Mouse (Mus musculus): ENCODE data around the gene Cldn1. TPM values are rescaled to one million over a fixed set of nuclear protein-coding genes. Genes with fewer than 3 reads are reported as not detected.

Gene Cldn1
- polyA plus RNA-seq, 1 experiment from 2014 or later: 122 TPM

DNA sequence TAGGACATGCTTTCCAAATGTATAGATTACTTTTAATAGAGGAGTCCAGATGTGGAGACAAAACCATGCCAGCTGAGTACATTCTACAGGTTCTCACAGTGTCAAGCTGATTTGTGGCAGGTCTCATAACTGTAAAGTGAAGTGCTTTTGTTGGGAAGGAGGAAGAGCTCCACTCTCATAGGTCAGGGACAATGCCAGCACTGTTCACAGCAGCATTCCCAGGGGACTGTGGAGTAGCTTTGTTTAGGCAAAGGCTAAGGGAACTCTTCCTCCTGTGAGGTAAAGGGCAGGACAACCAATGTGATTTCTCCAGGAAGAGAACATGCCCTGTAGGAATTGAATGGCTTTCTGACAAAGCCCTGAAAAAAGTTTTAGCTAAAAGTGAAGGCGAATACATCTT lies 1.5 kb downstream of the Cldn1 start:
- H3K27me3 ChIP-seq (ENCODE audit: control insufficient read depth, insufficient read depth, low read depth, low read length): no peaks in the 10 kb centered on the region; the same call in 1 of the 2 replicates
- no peak for ATAC-seq (ENCODE audit: low read depth)
- H3K4me1 ChIP-seq (ENCODE audit: control insufficient read depth, low read depth, low read length): no peaks in the 10 kb centered on the region
- H3K4me3 ChIP-seq (ENCODE audit: low read depth, low read length): peak overlapping the region; percentile 57
- H3K27ac ChIP-seq (ENCODE audit: low read length): peak overlapping the region; percentile 37
- 0 out of 2 replicates have a peak overlapping the region, but pooled peaks have one; percentile 15 for H3K9ac ChIP-seq (ENCODE audit: low read depth, low read length)
- no peaks in the 10 kb centered on the region for H3K36me3 ChIP-seq (ENCODE audit: control insufficient read depth, insufficient read depth)
- peak overlapping the region; percentile 12; the same call in 1 of the 2 replicates for H3K4me2 ChIP-seq (ENCODE audit: low read depth, low read length)
- no peaks in the 10 kb centered on the region for H3K9me3 ChIP-seq (replicated peaks; ENCODE audit: control insufficient read depth, low read length)
- WGBS (ENCODE audit: insufficient replicate concordance): 73% methylated on average over 1 of the region's 1 CpGs

DNA sequence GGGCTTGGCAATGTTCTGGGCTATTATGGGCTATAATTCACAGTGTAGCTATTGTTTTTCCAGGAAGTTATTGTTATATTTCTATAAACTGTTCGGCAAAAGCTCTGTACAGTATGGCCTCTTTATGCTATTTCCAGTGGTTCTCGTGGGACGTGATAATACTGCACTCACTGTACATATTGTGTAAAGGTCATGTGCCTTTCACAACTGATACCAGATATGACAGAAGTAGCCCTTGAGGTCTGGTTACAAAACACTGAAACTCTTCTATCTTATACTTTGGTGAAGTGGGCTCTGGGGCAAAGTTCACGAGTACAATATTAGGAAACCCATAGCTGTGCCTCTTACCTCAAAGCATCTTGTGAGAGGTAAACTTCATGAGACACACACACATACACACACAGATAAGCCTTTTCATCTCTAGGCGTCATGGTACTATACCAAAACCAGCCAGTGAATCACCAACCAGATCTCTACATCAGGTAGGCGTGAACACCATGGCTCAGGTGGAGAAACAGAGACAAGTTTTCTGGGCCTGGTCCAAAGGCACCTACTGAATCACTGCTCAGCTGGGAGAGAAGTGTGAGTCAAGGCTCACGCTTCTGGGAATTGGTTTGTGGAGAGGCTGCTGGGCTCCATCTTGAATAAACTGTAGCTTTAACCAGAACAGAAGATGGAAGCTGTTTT lies 2.5 kb downstream of the Cldn1 start:
- no peaks in the 10 kb centered on the region for H3K36me3 ChIP-seq (ENCODE audit: control insufficient read depth, insufficient read depth)
- H3K9me3 ChIP-seq (replicated peaks; ENCODE audit: control insufficient read depth, low read length): no peaks in the 10 kb centered on the region
- peak overlapping the region; percentile 16 for H3K4me3 ChIP-seq (ENCODE audit: low read depth, low read length)
- peak; percentile 61 for ATAC-seq (ENCODE audit: low read depth)
- H3K4me1 ChIP-seq (ENCODE audit: control insufficient read depth, low read depth, low read length): no peaks in the 10 kb centered on the region
- 42% methylated on average over 7 of the region's 7 CpGs for WGBS (ENCODE audit: insufficient replicate concordance)
- H3K9ac ChIP-seq (ENCODE audit: low read depth, low read length): no peak overlapping the region
- peak overlapping the region; percentile 40 for H3K4me2 ChIP-seq (ENCODE audit: low read depth, low read length)
- no peaks in the 10 kb centered on the region; the same call in 1 of the 2 replicates for H3K27me3 ChIP-seq (ENCODE audit: control insufficient read depth, insufficient read depth, low read depth, low read length)
- peak overlapping the region; percentile 81 for H3K27ac ChIP-seq (ENCODE audit: low read length)

DNA sequence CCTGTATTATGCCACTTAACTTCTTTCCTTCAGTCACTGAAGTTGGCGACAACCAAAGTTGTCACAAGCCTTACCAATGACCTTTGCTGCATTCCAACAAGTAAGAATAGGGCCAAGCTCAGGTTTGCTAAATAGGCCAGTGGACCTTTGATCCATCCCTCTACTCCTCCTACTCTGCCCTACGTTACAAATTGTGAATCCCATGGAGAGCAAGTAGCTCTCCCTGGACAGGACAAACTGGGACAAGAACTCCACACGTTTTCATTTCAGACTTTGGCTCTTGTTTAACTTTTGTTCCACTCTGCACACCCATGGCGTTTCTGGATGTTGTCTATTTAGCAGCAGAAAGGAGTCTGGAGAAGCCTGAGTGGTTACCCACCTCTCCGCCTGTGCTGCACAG lies 3.5 kb downstream of the Cldn1 start:
- WGBS (ENCODE audit: insufficient replicate concordance): 42% methylated on average over 5 of the region's 5 CpGs
- H3K4me3 ChIP-seq (ENCODE audit: low read depth, low read length): peak overlapping the region; percentile 16

DNA sequence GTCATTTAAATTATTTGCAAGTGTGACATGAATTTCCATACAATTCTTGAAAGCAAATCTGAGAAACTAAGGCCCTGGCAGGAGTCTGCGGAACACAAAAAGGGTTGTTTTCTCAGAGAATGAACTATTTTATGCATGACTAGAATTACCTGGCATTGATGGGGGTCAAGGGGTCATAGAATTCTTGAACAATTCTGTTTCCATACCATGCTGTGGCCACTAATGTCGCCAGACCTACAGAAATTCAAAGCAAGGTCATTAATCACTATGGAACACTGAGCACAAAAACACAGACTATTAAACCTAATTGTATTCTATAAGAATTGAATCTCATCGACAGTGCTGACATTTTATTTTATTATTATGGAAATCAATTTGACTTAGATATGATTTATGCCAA lies 10.9 kb downstream of the Cldn1 start:
- ATAC-seq (ENCODE audit: low read depth): no peak
- H3K9me3 ChIP-seq (replicated peaks; ENCODE audit: control insufficient read depth, low read length): no peaks in the 10 kb centered on the region
- 66% methylated on average over 3 of the region's 3 CpGs for WGBS (ENCODE audit: insufficient replicate concordance)

More for the DNA sequence above, 3.5 kb downstream of the Cldn1 start:
- H3K27me3 ChIP-seq (ENCODE audit: control insufficient read depth, insufficient read depth, low read depth, low read length): no peaks in the 10 kb centered on the region; the same call in 1 of the 2 replicates
- no peaks in the 10 kb centered on the region for H3K36me3 ChIP-seq (ENCODE audit: control insufficient read depth, insufficient read depth)
- peak overlapping the region; percentile 81 for H3K27ac ChIP-seq (ENCODE audit: low read length)
- peak overlapping the region; percentile 40 for H3K4me2 ChIP-seq (ENCODE audit: low read depth, low read length)
- ATAC-seq (ENCODE audit: low read depth): peak; percentile 85
- no peak overlapping the region for H3K9ac ChIP-seq (ENCODE audit: low read depth, low read length)
- H3K4me1 ChIP-seq (ENCODE audit: control insufficient read depth, low read depth, low read length): no peaks in the 10 kb centered on the region
- no peaks in the 10 kb centered on the region for H3K9me3 ChIP-seq (replicated peaks; ENCODE audit: control insufficient read depth, low read length)

DNA sequence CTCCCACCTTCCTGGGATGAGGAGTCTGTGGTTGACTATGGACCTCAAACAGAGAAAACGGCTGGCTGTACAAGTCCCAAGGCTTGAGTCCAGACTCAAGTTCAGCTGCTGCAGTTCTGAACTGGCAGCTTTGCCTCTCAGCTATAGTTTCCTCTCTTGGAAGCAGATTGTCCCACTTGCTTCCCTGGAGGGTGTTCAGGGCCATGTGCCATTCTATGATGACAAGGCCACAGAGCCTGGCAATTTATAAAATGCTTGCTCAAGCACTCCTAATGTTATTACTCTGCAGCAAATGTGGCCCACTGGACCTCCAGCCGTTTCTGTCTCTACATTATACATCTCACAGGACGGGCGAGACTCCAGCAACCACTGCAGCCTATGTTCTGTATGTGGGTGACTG lies 12.0 kb downstream of the Cldn1 start:
- ATAC-seq (ENCODE audit: low read depth): no peak
- Histone ChIP-seq H3K9me3 (replicated peaks; ENCODE audit: control insufficient read depth, low read length) (no peaks in the 10 kb centered on the region), H3K4me1 (ENCODE audit: control insufficient read depth, low read depth, low read length) (no peaks in the 10 kb centered on the region; the same call in 1 of the 2 replicates), H3K4me3 (ENCODE audit: low read depth, low read length) (no peak overlapping the region), H3K27me3 (ENCODE audit: control insufficient read depth, insufficient read depth, low read depth, low read length) (no peaks in the 10 kb centered on the region), H3K27ac (ENCODE audit: low read length) (no peak overlapping the region), H3K36me3 (ENCODE audit: control insufficient read depth, insufficient read depth) (no peaks in the 10 kb centered on the region), H3K4me2 (ENCODE audit: low read depth, low read length) (no peak overlapping the region), H3K9ac (ENCODE audit: low read depth, low read length) (no peak overlapping the region)
- WGBS (ENCODE audit: insufficient replicate concordance): 52% methylated on average over 4 of the region's 4 CpGs

More for the DNA sequence above, 10.9 kb downstream of the Cldn1 start:
- Histone ChIP-seq H3K4me1 (ENCODE audit: control insufficient read depth, low read depth, low read length) (no peaks in the 10 kb centered on the region; the same call in 1 of the 2 replicates), H3K27ac (ENCODE audit: low read length) (no peak overlapping the region), H3K4me3 (ENCODE audit: low read depth, low read length) (no peak overlapping the region), H3K36me3 (ENCODE audit: control insufficient read depth, insufficient read depth) (no peaks in the 10 kb centered on the region), H3K4me2 (ENCODE audit: low read depth, low read length) (no peak overlapping the region), H3K27me3 (ENCODE audit: control insufficient read depth, insufficient read depth, low read depth, low read length) (no peaks in the 10 kb centered on the region), H3K9ac (ENCODE audit: low read depth, low read length) (no peak overlapping the region)

DNA sequence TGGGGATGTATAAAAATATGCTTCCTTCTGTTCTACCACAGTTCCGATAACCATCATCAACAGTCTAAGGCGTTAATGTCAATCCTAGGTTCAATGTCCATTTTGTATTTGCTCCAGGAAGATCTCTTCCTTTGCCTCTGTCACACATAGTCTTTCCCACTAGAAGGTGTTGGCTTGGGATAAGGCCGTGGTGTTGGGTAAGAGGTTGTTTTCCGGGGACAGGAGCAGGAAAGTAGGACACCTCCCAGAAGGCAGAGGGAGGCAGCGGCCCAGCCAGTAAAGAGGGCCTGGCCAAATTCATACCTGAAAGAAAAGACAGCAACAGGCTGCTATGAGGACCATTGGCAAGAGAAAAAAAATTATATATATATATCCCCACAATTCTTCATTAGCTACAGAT lies 12.7 kb downstream of the Cldn1 start:
- H3K4me2 ChIP-seq (ENCODE audit: low read depth, low read length): no peak overlapping the region
- no peaks in the 10 kb centered on the region; the same call in 1 of the 2 replicates for H3K4me1 ChIP-seq (ENCODE audit: control insufficient read depth, low read depth, low read length)
- no peaks in the 10 kb centered on the region for H3K9me3 ChIP-seq (replicated peaks; ENCODE audit: control insufficient read depth, low read length)
- H3K9ac ChIP-seq (ENCODE audit: low read depth, low read length): no peak overlapping the region
- 65% methylated on average over 5 of the region's 5 CpGs for WGBS (ENCODE audit: insufficient replicate concordance)
- no peaks in the 10 kb centered on the region for H3K36me3 ChIP-seq (ENCODE audit: control insufficient read depth, insufficient read depth)
- peak; percentile 40; the same call in 1 of the 2 replicates for ATAC-seq (ENCODE audit: low read depth)
- H3K27ac ChIP-seq (ENCODE audit: low read length): 0 out of 2 replicates have a peak overlapping the region, but pooled peaks have one; percentile 21
- H3K4me3 ChIP-seq (ENCODE audit: low read depth, low read length): no peak overlapping the region
- no peaks in the 10 kb centered on the region for H3K27me3 ChIP-seq (ENCODE audit: control insufficient read depth, insufficient read depth, low read depth, low read length)

DNA sequence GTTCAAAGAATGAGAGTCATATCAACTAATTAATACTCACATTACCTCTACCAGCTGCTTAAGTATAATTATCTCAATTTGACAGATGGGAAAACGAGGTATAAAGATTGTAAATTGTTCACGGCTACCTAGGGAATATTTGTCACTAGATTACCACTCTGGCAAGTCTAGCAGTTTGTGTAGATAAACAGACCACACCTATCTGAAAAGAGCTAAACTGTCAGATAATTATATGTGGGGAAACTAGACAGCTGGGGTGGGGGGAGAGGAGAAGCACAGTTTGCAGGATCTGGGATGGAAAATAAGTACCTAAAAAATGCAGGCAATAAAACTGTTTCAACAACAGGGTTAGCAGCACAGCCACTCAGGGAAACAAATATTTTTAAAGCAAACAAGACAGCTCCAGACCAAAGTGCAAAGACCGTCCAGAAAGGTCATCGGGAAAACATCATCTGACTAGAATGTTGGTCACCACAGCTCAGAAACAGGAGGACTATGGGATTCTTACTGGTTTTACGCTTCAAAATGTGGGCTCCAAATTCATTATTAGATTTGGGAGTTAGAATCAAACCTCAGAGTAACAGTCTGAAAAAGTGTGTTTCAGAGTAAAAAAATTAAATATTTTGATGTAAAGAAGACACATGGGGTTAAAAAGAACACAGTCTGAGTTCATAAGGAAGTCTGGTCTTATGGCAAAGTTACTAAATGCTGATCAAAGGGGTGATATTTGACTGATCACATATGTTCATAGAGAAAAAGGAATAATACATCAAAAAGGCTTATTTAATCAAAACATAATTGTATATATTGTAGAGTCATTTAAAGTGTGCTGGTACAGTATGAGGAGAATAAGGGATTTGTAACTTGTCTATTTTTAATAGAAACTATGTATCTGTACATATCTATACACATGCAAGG lies 13.5 kb downstream of the Cldn1 start:
- 37% methylated on average over 5 of the region's 5 CpGs for WGBS (ENCODE audit: insufficient replicate concordance)
- no peak overlapping the region for H3K9ac ChIP-seq (ENCODE audit: low read depth, low read length)
- H3K36me3 ChIP-seq (ENCODE audit: control insufficient read depth, insufficient read depth): no peaks in the 10 kb centered on the region
- H3K4me1 ChIP-seq (ENCODE audit: control insufficient read depth, low read depth, low read length): no peaks in the 10 kb centered on the region; the same call in 1 of the 2 replicates
- peak; percentile 70 for ATAC-seq (ENCODE audit: low read depth)
- H3K9me3 ChIP-seq (replicated peaks; ENCODE audit: control insufficient read depth, low read length): no peaks in the 10 kb centered on the region
- H3K4me2 ChIP-seq (ENCODE audit: low read depth, low read length): no peak overlapping the region
- 0 out of 2 replicates have a peak overlapping the region, but pooled peaks have one; percentile 21 for H3K27ac ChIP-seq (ENCODE audit: low read length)
- no peaks in the 10 kb centered on the region for H3K27me3 ChIP-seq (ENCODE audit: control insufficient read depth, insufficient read depth, low read depth, low read length)
- no peak overlapping the region for H3K4me3 ChIP-seq (ENCODE audit: low read depth, low read length)

DNA sequence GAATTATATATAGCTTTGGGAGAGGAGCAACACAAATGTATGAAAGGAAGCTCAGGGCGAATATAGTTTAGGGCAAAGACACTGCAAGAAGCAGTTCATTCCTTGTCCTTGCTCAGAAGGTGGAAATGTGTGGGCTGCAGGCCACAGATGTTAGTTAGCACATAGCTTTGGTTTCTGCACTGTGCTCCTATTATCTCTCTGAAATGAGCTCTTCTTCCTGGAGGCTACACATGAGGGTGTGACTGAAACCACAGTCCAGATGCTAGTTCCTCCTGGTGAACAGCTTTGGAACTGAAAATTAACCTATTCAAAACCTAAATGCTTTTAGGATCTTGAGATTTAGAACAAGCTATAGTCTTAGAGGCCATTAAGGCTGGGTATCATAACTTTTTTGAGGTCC lies 16.1 kb downstream of the Cldn1 start:
- H3K4me1 ChIP-seq (ENCODE audit: control insufficient read depth, low read depth, low read length): no peaks in the 10 kb centered on the region; the same call in 1 of the 2 replicates
- H3K36me3 ChIP-seq (ENCODE audit: control insufficient read depth, insufficient read depth): no peaks in the 10 kb centered on the region
- WGBS (ENCODE audit: insufficient replicate concordance): 44% methylated on average over 1 of the region's 1 CpGs
- no peak overlapping the region for H3K27ac ChIP-seq (ENCODE audit: low read length)
- no peaks in the 10 kb centered on the region for H3K9me3 ChIP-seq (replicated peaks; ENCODE audit: control insufficient read depth, low read length)
- H3K27me3 ChIP-seq (ENCODE audit: control insufficient read depth, insufficient read depth, low read depth, low read length): no peaks in the 10 kb centered on the region
- no peak overlapping the region for H3K9ac ChIP-seq (ENCODE audit: low read depth, low read length)
- H3K4me2 ChIP-seq (ENCODE audit: low read depth, low read length): no peak overlapping the region
- H3K4me3 ChIP-seq (ENCODE audit: low read depth, low read length): no peak overlapping the region
- ATAC-seq (ENCODE audit: low read depth): no peak
